Mouse (Mus musculus) retina, adult 2 months (tissue): ENCODE measurements around the gene Ripor2.

ENCODE experiments used
- DNase-seq: peaks from one replicate; pipeline ENCODE4 v3.0.0-alpha.2; 2012; ENCODE audit warnings: low read depth, low spot score

Gene Ripor2

DNA sequence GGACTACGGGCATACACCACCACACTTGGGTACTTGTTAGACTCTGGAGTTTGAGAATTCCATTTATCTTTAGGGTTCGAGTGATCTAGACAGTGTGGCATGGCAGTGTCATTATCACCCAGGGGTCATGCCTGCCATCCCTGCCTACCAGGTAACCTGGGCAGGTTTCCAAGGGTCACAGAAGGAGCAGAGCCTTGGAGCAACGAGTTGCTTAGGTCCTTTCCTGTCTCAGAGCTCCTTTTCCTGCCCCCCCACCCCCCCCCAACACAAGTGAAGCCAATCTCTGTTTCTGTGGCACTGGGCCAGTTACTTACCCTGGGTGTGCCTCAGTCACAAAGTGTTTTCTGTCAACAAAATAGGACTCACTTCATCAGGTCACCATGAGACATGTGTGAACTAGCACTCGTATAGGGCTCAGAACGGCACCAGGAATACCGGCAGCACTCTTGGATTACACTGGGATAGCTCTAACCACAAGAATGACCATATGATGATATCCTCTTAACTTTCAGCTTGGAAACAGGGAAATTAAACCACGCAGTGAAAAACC lies 130.7 kb downstream of the Ripor2 start:
- no peak for DNase-seq

DNA sequence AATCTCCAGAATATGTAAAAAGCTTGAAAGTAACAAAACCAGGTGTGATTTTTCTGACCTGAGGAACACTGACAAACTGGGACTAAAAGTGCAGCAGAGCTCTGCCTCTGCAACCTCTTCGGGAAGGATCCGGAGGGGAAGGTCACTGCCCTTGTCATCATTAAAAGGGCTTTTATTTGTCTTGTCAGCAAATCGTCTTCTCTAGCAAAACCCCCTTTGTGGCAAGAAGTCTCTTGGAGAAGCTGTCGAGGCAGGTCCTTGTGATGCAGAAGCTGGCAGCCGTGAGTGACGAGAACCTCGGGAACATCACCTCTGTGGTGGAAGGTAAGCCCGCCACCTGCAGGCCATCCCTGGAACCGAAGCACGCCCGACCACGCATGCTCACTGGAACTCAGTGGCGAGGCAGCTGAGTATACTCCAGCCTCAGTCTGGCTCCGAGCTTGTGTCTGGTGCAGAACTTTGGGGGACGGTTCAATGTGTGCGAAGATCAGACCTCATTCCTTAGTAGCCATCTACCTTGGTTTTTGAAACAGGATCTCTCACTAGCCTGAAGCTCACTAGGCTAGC lies 131.5 kb downstream of the Ripor2 start:
- peak; percentile 50 for DNase-seq

DNA sequence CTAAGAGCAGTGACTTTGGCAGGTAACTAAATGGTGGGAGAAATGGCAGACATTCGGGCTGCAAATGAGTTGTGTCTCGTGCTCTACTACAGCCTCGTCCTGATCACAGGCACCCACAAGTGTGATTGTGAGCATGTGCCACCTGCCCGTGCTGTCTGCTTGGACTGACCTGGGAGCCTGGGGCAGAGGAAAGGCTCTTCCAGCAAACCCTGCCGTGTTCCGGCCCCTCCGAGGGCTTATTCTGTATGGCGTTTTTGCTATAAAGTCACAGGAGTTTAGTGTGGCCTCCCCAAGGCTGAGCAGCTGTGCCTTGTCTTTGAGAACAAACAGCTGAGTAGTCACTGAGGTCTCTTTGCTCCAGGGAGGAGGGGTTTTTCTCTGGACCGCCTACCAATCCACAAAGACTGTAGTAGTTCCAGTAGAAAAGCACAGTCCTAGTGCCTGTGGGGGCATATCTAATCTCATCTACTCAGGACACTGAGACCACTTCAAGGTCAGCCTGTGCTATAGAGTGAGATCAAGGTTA lies 132.4 kb downstream of the Ripor2 start:
- DNase-seq, result no peak

DNA sequence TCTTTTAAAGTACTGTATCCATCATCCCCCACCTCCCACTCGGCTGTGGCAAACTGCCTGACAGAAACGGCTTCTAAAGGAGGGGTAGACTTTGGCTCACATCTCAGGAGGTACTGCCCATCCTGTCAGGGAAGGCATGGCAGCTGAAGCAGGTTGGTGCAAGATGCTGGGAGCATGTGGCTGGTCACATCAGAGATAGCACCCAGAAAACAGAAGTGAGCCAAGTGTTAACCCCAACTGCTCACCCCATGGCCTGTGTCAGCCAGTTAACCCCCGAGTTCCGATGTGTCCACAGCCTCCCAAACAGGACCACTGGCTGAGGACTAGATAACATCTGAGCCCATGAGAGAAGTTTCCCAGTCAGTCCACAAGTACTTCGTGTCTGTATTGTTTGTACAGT lies 133.6 kb downstream of the Ripor2 start:
- DNase-seq, result no peak

DNA sequence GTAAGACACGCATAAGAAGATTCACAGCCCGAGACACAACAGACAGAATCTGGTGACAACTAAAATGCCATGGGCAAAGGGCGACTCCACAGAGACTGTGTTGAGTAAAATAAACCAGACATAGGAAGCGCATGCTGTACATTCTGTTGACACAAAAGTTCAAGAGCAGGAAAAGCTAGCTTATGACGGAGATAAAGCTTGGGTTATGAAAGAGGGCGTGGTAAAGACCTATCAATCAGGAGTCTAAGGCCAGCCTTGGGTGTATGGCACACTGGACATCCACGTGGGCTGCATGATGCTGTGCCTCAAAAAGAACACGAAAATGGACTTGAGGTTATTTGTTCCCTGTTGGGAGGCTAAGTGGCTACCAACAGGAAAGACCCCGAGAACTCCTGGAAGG lies 134.5 kb downstream of the Ripor2 start:
- no peak for DNase-seq

DNA sequence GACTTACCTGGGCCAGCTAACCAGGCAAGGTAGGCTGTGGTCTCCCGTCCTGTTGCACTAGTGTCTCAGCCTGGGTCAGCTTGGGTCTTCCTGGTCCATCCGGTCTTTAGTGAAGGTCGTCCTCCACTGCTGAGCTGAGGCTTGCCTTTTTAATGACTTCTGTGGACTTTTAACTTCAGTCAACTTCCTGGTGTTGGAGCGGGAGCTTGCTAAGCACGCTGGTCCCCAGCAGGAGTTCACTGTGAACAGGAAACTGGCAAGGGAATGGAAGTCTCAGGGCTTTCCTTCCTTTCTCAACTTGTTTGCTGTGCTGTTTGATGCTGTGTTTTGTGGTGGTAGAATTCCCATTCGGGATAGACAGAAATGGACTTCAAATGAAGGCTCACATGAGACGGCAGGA lies 135.7 kb downstream of the Ripor2 start:
- DNase-seq, result no peak

DNA sequence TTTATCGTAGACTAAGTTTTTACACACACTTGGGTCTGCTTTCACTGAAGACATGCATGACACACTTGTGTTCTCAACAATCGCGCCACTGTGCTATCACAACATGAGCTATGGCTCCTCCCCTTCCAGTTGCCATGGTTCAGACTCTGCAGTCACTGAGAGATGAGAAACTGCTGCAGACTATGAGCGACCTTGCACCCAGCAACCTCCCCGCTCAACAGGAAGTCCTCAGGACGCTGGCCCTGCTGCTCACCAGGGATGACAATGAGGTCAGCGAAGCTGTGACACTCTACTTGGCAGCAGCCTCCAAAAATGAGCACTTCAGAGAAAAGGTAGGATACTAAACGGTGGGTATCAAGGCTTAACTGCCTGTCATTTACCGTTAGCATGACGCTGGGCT lies 139.5 kb downstream of the Ripor2 start:
- no peak for DNase-seq

DNA sequence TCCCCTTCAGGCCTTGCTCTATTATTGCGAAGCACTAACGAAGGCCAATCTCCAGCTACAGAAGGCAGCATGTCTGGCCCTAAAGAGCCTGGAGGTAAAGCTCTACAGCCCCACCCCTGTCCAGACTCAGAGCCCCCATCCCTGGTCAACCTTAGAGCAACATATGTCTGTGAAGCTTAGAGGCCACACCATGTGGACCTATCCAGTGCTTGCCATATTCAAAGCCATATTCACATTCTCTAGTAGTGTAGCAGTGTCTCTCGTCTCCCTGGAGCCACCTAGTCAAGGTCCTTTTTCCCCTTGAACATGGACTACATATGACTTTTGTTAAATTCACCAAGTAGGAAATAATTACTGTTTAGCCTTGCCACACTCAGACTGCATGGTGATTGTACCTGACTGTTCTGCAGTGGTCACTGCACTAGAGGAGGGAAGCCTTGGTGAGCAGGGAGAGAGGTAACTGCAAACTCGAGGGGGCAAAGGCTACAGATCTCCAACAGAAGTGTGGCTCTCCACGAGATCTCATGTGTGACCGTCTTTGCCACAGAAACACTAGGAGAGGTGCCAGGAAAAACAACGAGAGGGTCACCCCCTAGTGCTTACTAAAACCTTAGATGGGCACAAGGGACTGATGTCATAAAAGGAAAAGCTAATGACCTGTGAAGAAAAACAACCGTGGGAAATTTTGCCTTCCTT lies 141.9 kb downstream of the Ripor2 start:
- no peak for DNase-seq

DNA sequence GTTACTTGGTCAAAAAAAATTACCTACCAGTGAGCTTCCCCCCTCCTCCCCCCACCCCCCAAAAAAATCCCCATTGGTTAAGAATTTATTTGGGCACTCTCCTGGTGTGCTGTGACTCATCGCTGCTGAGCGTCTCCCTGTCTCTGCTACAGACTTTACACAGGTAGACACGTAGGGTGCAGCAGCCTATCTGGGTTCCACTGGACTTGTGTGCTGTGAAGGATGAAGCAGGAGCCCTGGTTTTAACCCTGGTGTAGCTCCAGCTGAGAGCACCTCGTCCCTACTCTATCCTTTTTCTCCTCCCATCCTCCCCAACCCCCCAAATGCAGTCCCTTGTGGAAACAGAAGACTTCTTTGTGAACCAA lies 142.4 kb downstream of the Ripor2 start:
- DNase-seq, result no peak

DNA sequence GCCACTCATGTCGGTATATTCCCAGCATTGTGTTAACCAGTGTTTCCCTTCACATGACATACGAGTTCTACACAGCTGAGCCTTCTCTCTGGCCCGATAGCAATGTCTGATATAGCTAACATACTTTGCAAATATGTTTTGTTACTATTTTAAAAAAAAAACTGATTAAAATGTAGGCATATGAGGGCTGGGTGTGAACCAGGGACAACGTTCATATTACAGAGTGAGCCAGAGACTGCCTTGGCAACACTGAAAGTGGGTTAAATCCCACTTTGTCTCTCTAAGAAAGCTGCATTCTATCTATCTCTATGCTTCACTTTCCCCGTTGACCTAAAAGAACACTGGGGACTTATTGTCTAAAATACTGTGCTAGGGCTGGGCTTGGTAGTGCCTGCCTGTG lies 147.1 kb downstream of the Ripor2 start:
- DNase-seq, result no peak

DNA sequence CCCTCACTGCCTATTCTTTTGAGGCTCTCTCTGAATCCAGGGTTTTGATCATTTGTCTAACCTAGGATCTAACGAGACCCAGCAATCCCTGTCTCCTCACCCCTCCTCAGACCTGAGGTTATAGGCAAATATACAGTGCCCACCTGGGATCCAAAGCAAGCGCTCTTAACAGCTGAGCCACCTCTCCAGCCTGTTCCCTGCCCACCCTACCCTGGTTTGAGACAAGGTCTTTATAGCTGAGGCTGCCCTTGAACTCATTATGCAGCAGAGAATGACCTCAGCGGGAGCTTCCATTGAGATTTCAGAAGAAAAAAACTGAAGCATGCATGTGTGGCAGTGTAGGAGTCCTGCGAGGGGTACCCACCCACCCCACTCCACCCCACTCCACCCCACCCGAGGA lies 152.5 kb downstream of the Ripor2 start:
- DNase-seq, result no peak

DNA sequence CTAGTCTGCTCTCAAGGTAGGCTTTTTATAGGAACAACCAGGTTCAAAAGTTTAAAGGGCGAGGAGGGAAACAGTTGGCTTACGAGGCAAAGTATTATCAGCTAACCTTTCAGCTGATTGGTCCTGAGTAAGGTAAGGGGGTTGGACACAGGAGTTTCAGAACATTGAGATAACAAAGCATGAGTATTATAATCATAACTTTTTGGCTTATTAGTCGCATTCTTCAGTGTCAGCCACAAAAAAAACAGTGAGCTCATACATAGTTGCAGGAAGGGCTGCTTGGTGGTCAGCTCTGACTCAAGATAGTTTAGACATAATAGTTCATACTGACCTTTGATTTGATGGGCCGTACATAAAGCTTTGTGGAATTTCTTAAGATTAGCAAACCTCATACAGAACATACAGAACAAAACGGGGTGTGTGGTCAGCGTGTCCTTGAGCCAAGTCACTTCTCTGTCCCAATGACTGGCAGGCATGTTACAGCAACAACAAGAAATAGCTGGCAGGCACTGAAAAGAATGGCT lies 153.7 kb downstream of the Ripor2 start:
- no peak for DNase-seq

DNA sequence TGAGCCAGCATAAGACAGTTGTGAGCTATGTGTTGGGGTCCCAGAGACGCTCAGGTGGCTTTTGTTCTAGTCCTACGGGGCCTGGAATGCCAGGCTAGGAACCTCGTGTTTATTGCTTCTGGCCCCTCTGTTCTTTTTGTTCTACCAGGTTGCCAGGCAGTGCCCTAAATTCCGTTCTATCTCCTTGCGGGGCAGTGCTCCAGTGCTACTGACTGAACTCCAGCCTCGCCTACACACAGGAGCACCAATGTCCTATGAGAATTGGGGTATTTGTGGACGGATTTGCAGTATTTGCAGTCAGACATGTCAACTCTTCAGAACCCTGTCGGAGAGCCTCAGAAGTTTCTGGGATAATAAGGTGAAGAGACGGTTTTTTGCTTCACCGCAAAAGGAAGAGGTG lies 159.0 kb downstream of the Ripor2 start, which contains the start of gene Armh2:
Gene Armh2, plus strand, starts transcription at position 205 of the 400 bp plus-strand sequence.
- DNase-seq, result no peak

DNA sequence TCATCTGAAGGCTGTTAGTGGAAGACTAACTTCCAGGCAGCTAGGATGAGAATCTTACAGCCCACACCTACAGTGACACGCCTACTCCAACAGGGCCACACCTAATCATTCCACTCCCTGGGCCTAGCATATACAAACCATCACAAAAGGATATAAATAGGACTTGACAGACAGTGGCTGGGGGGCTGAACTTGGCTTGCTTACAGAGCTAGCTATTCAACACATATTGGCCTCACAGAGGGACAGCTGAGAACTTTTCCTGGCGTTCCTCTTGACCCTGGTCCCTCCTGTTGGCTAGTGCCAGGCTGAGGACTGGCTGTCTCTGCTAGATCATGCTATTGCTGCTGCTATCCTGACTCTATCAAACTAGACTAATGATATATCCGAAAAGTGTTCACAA lies 165.8 kb downstream of the Ripor2 start:
- no peak for DNase-seq

DNA sequence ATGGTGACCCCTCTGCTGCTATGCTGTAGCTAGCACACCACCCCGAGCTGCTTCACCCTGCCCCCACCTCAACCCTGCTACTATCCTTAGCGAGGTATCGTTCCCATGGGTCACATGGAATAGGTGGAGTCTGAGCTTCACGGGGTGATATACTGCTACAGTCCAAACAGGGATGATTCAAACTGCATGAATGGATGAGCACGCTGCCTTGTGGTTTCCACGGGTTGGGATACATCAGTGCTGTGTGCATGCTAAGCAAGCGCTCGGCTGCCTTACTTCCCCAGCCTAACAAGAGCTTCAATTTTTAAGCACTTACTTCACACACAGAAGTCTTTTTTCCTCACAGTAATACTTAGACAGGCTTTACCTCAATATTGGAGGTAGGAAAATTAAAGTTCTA lies 168.8 kb downstream of the Ripor2 start:
- DNase-seq, result no peak

DNA sequence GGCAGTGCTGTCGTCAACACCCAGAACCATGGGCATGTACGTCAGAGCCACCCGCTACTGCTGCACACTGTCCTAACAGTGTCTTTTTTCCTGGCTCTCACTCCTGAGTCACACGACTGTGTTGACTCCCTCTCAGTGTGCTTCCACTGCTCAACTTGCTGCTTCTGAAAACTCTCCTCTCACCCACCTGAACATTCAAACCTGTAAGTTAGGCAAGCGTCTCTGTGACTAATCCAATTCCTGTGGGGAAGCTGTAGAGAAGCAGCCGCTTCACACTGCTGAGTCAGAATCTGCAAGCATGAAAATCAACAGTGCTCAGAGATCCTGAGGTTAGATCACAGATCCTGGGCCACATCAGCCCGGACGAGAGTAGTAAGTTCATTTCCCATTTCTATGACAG lies 169.4 kb downstream of the Ripor2 start:
- no peak for DNase-seq

DNA sequence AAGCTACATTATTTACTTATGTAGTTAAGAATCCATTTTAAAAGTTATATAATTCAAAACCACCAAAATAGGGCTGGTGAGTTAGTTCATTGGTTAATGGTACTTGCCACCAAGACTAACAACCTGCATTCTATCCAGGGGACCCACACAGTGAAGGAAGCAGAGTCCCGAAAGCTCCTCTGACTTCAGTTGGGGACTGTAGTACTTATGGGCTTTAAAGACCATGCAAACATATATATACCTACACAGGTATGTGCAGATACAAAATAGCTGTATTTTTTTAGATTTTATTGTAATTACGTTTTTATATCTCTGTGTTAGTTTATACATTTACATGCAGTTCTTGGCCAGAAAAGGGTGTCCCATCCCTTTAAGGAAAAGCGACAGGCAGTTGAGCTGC lies 174.8 kb downstream of the Ripor2 start:
- DNase-seq, result no peak

DNA sequence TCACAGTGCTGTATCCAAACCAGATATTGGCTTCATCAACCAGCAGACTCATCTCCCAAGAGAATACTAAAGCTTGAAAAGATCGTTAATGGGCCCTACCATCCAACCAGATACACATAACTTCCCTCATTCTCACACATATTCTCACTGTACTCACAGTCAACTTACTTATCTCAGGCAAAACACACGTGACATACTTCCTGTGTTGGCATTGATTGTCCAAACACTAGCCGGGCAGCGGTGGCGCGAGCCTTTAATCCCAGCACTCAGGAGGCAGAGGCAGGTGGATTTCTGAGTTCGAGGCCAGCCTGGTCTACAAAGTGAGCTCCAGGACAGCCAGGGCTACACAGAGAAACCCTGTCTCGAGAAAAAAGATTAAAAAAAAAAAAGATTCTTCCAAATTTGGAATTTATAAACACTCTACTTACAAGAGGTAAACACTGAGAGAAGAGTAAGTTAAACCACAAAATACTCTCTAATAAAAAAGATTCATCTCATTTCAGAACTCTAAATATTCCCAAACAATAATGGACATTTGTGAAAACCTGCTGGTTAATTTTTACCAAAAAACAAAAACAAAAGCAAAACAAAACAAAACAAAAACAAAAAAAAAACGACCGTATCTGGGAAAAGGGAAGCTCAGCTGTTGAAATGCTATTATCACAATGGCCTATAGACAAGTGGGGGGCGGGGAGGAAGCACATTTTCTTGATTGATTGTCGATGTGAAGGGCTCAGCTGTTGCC lies 176.0 kb downstream of the Ripor2 start:
- DNase-seq, result no peak

DNA sequence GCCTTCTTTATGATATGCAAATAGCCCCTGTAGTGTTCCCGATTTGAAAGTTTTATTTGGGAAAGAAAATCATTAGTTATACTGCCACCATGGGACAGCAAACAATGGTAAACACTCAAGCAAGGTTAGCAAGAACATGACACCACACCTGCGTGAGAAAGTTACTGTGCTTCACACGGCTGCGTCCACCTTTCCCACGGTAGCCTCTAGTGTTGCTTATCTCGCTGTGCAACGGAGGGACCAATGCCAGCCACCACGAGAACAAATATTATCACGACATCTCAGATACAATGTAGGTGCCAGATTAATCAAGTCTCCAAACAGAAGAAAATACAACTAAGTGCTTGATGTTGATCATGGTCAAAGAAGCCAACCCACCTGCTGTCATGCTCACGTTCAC lies 177.5 kb downstream of the Ripor2 start:
- no peak for DNase-seq

DNA sequence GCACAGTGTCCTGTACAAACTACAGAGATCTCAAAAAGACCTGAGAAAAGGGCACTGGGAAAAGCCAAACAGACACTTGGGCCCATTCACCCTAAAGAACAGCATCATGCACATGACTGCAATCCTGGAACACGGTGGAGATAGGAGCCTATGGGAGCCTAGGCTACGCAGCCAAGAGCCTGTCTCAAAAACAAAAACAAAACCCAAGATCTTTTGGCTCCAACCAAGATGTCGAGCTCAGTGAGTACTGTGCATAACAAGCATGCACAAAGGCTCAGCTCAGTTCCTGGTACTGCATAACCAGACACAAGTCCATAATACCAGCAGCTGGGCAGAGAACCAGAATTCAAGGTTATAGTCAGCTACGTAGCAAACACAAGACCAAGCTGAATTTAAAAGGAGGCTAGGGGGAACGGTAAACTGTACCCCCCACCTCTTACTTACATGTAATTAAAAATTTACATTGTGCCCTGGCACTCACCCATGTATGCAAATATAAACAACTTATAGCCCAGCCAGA lies 178.4 kb downstream of the Ripor2 start:
- DNase-seq, result no peak

DNA sequence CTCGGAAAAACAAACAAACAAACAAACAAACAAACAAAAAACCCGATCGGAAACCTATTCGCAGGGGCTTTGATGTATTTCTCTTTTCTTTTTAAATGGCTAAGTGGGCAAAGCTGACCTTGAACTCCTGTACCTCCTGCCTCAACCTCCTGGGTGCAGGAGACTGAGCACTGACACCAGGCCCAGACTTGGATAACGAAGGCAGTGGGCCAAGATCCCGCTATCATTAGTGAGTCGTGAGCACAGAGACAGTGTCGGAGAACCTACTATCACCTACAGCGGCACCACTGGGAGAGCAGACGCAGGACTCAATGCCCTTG lies 179.1 kb downstream of the Ripor2 start:
- DNase-seq, result no peak
